8 mouse cellular contexts compared by ENCODE assay signal in the genomic region with DNA sequence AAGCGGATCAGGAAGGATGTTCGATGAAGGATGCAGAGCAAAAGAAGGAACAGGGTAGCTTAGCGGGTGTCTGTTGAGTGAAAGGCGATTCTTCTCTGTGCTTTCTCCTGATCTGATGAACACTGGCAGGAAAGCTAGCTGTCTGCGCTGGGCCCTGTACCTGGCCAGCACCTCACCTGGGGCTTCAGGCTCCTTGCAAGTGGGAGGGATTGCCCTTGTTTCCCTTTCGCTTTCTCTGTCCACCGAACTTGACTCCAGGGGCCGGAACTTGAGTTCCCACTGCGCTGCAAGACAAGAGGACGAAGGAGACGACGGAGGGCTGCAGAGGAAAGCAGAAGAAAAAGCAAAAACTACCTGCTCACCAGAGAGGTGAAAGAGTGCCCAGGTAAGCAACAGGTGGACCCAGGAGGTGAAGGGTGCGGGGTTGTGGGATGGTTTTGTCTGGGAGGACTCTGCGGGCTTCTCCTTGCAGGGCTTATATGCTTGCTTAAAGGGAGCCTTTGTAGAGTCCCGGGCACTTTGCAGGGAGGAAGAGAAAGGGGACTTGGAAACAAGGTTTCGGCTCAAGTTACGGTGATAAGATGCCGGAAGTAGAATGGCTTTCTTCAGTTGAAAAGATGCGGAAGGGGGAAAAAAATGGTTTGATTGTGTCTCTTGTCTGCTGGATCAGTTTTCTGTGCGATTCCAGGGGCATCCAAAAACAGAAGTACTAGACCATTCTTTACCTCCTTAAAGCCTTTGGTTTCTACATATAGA. TPM values are rescaled to one million over a fixed set of nuclear protein-coding genes. Genes with fewer than 3 reads are reported as not detected.
DNase-seq lines count a peak whose midpoint lies in the region; ATAC-seq lines count a peak whose summit lies in the region.

Gene Rab19, plus strand, starts transcription at position 51 of the 756 bp plus-strand sequence.

- H3K4me3 ChIP-seq in heart, embryonic 11.5 days (ENCODE audit: low read depth, low read length) = peak within 1 kb of the TSS; percentile 46
- peak within 1 kb of the TSS; percentile 44 for H3K4me3 ChIP-seq in kidney, embryonic 15.5 days (replicated peaks)

- peak within 1 kb of the TSS; percentile 71 for H3K4me2 ChIP-seq in heart, embryonic 11.5 days
- H3K4me2 ChIP-seq in kidney, embryonic 15.5 days = peak within 1 kb of the TSS; percentile 78

- ATAC-seq in CD4-positive, CD25-positive, alpha-beta regulatory T cell, adult 4 months = peak; percentile 24
- ATAC-seq in heart, embryonic 11.5 days (replicated peaks; ENCODE audit: insufficient number of reproducible peaks, low FRiP score, low TSS enrichment) = no peak
- ATAC-seq in kidney, embryonic 15.5 days (replicated peaks; ENCODE audit: low FRiP score) = no peak

- peak; percentile 5 for DNase-seq in adrenal gland, postnatal 25 days
- DNase-seq in lung, postnatal 25 days (ENCODE audit: low spot score) = peak; percentile 60
- DNase-seq in spleen, postnatal 36 days (ENCODE audit: low spot score in 2 of 2) = peak; percentile 33 to 45
- no peak for DNase-seq in right cerebral cortex, postnatal 14 days
- DNase-seq in left cerebral cortex, postnatal 36 days (ENCODE audit: low spot score in 2 of 2) = no peak

- H3K27ac ChIP-seq in heart, embryonic 11.5 days (ENCODE audit: low read depth, low read length) = no peak within 1 kb of the TSS
- H3K27ac ChIP-seq in kidney, embryonic 15.5 days = peak within 1 kb of the TSS; percentile 43; the same call in 1 of the 2 replicates

- H3K27me3 ChIP-seq in heart, embryonic 11.5 days (ENCODE audit: control insufficient read depth, insufficient read depth, low read length) = peaks cover 5% of the 10 kb centered on the region; the same call in 1 of the 2 replicates
- H3K27me3 ChIP-seq in kidney, embryonic 15.5 days = peaks cover 4% of the 10 kb centered on the region; the same call in 1 of the 2 replicates

- H3K9me3 ChIP-seq in heart, embryonic 11.5 days (replicated peaks; ENCODE audit: control insufficient read depth, low read length) = no peaks in the 10 kb centered on the region
- no peaks in the 10 kb centered on the region for H3K9me3 ChIP-seq in kidney, embryonic 15.5 days (replicated peaks)

- whole genome bisulfite sequencing in heart, embryonic 11.5 days (ENCODE audit: insufficient replicate concordance) = 3% methylated on average over 20 of the region's 20 CpGs
- WGBS in kidney, embryonic 15.5 days = 4% methylated on average over 20 of the region's 20 CpGs

- H3K9ac ChIP-seq in heart, embryonic 11.5 days (ENCODE audit: low read depth, low read length) = peak within 1 kb of the TSS; percentile 64; the same call in 1 of the 2 replicates
- peak within 1 kb of the TSS; percentile 18; the same call in 1 of the 2 replicates for H3K9ac ChIP-seq in kidney, embryonic 15.5 days

- no peaks in the 10 kb centered on the region for H3K36me3 ChIP-seq in heart, embryonic 11.5 days (ENCODE audit: control insufficient read depth, insufficient read depth, low read length)
- no peaks in the 10 kb centered on the region for H3K36me3 ChIP-seq in kidney, embryonic 15.5 days

- intact Hi-C loops in left cerebral cortex, postnatal 36 days (cut with DNase I) = no loop called here

- H3K4me1 ChIP-seq in heart, embryonic 11.5 days (ENCODE audit: control insufficient read depth, insufficient read depth, low read length) = peaks cover 5% of the 10 kb centered on the region
- H3K4me1 ChIP-seq in kidney, embryonic 15.5 days = peaks cover 19% of the 10 kb centered on the region

RNA-seq across cellular contexts. Expression of gene Rab19, which starts in this region (rescaled TPM):
- polyA plus RNA-seq in CD4-positive, CD25-positive, alpha-beta regulatory T cell, adult 4 months (2017; shearing (Covaris generic)) = 10 to 100 TPM; 65.0 to 65.3 TPM
- 0.52 and 1.2 TPM in 2 replicates for total RNA-seq in adrenal gland, postnatal 25 days (2021)
- polyA plus RNA-seq in heart, embryonic 11.5 days (2014; fragmentation: Nextera tagmentation; extraction: Ambion mirVana) = 0.64 and 0.96 TPM in 2 replicates
- polyA plus RNA-seq in kidney, embryonic 15.5 days (2015; fragmentation: Nextera tagmentation; extraction: Ambion mirVana) = 1.7 and 2.3 TPM in 2 replicates
- not detected for total RNA-seq in left cerebral cortex, postnatal 36 days (2021)

Comparison
In these comparisons a context has a peak if more than half of its experiments do, and no peak if none do; other contexts are left out.
1. RNA of gene Rab19 (polyA plus RNA-seq): 65.0 to 65.3 TPM in CD4-positive, CD25-positive, alpha-beta regulatory T cell, adult 4 months; 1.7 to 2.3 TPM in kidney, embryonic 15.5 days and 0.64 to 0.96 TPM in heart, embryonic 11.5 days; every median in the first group is over 10 times any median in the second.
2. DNase-seq: peak in adrenal gland, postnatal 25 days (single experiment), lung, postnatal 25 days (single experiment) and spleen, postnatal 36 days (2 of 2); none in right cerebral cortex, postnatal 14 days (single experiment) and left cerebral cortex, postnatal 36 days (0 of 2).